Mouse (Mus musculus) ES-E14 (cell line): Measurements from ENCODE around the gene Cfap99.

Experiments used
- CHD2 ChIP-seq: IDR thresholded peaks from 2 replicates; pipeline ENCODE4 v1.6.1; 2014; ENCODE audit warnings: mild to moderate bottlenecking, low read depth, low read length, inconsistent platforms
- MAFK ChIP-seq: IDR thresholded peaks from 2 replicates; pipeline ENCODE4 v1.6.1; 2014; ENCODE audit warnings: mild to moderate bottlenecking, low read depth, low read length, inconsistent platforms; ENCODE audit not compliant: insufficient read depth

DNA sequence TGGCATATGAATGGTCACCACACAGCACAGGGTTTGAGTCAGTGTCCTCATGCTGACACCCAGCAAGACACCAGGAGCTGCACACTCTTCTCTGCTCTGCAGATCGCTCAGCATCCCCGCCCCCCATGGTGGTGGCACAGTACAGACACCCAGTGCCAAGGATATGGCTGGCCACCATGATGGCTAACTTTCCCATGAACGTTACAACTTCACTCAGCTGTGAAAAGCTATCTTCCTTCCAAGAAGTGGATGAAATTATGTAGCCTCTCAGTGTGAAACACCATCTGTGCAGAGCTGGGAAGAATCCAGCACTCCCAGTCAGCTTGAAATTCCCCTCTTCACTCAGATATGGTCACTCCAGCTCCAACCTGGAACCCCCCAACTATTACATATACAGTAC is 14.1 kb upstream of the Cfap99 start:
- no peak for TF ChIP-seq MAFK
- no peak for TF ChIP-seq CHD2
